Mouse (Mus musculus) liver, embryonic 14.5 days (tissue): ENCODE measurements at regions not wholly inside any gene's neighbourhood (a gene's known extent, or its start where the extent isn't known, plus 50 kb on each side); places are given as distances from the start of the nearest gene placed in this dataset.

Source experiments
- ATAC-seq: fragments of 200-750 bp; cut with Nextera tagmentation; 2 replicates; pipeline ENCODE4 v1.8.0; 2017; ENCODE audit warnings: moderate number of reproducible peaks, mild to moderate bottlenecking, moderate library complexity; ENCODE audit not compliant: insufficient read depth
- DNase-seq, 3 experiments: peaks; one replicate each; pipeline ENCODE4 v3.0.0-alpha.2; 2012 to 2013; ENCODE audit warnings: low read depth in 3 of 3, low spot score in 3 of 3
- H3K27ac ChIP-seq: fragments of 300-500 bp; sonication (generic); 2 replicates; pipeline ENCODE4 v1.5.1; 2014; ENCODE audit warnings: moderate library complexity, mild to moderate bottlenecking, control low read depth, inconsistent platforms
- H3K27me3 ChIP-seq: fragments of 300-500 bp; sonication (generic); 2 replicates; pipeline ENCODE4 v1.6.1; 2014; ENCODE audit warnings: mild to moderate bottlenecking, low read length, moderate library complexity; ENCODE audit not compliant: control insufficient read depth, insufficient read depth
- H3K36me3 ChIP-seq: fragments of 300-500 bp; sonication (generic); replicated peaks from 2 replicates; pipeline ENCODE4 v1.6.1; 2014; ENCODE audit warnings: low read depth; ENCODE audit not compliant: control insufficient read depth, insufficient read depth
- H3K4me1 ChIP-seq, 2 experiments: fragments of 200-500 bp in 1 of 2; fragments of 300-500 bp in 1 of 2; sonication (generic) in 1 of 2; replicated peaks; 2 replicates each; pipeline ENCODE4 v1.6.1; 2012 to 2014; ENCODE audit warnings: antibody characterized with exemption in 1 of 2, inconsistent platforms in 1 of 2, low read length in 1 of 2; ENCODE audit not compliant: control insufficient read depth in 2 of 2, insufficient read depth in 2 of 2
- H3K4me2 ChIP-seq: fragments of 300-500 bp; sonication (generic); 2 replicates; pipeline ENCODE4 v1.6.1; 2014; ENCODE audit warnings: low read depth, mild to moderate bottlenecking, control low read depth, moderate library complexity
- H3K4me3 ChIP-seq, 2 experiments: fragments of 200-500 bp in 1 of 2; fragments of 300-500 bp in 1 of 2; sonication (generic) in 1 of 2; 2 replicates each; pipeline ENCODE4 v1.5.1; 2012 to 2014; ENCODE audit warnings: low read depth in 2 of 2, low read length in 2 of 2, mild to moderate bottlenecking in 2 of 2, control low read depth in 1 of 2, inconsistent platforms in 1 of 2, moderate library complexity in 1 of 2; ENCODE audit not compliant: insufficient read depth in 1 of 2
- H3K9ac ChIP-seq: fragments of 300-500 bp; sonication (generic); replicated peaks from 2 replicates; pipeline ENCODE4 v1.6.1; 2014; ENCODE audit warnings: mild to moderate bottlenecking, control low read depth, moderate library complexity
- H3K9me3 ChIP-seq: fragments of 300-500 bp; sonication (generic); 2 replicates; pipeline ENCODE4 v1.6.1; 2016; ENCODE audit warnings: low read length, mixed read lengths; ENCODE audit not compliant: control insufficient read depth
- CTCF ChIP-seq: IDR thresholded peaks from 2 replicates; pipeline ENCODE4 v1.5.1; 2016; ENCODE audit warnings: antibody characterized with exemption, low read depth, control low read depth
- EP300 ChIP-seq: IDR thresholded peaks from 2 replicates; pipeline ENCODE4 v1.6.1; 2016; ENCODE audit warnings: antibody characterized with exemption, low read depth
- WGBS: fragments of 180-500 bp; shearing (Covaris S2); extraction: QIAGEN DNeasy Blood & Tissue Kit; methylation state at CpG from one replicate; pipeline ENCODE4 v1.1.7; 2014; ENCODE audit not compliant: insufficient replicate concordance; 5-methylcytosine and 5-hydroxymethylcytosine counted together

- 35% methylated on average over 4 of the region's 4 CpGs for WGBS
- H3K27ac ChIP-seq, result no peak overlapping the region
- DNase-seq (no peak), ATAC-seq (no peak)
- H3K27me3 ChIP-seq, result no peaks in the 10 kb centered on the region
- no peaks in the 10 kb centered on the region for H3K4me1 ChIP-seq
- H3K4me2 ChIP-seq, result no peak overlapping the region
- TF ChIP-seq CTCF, result no peak
- no peak for TF ChIP-seq EP300
- H3K4me3 ChIP-seq, result no peak overlapping the region
- no peak overlapping the region for H3K9ac ChIP-seq
- no peaks in the 10 kb centered on the region for H3K9me3 ChIP-seq
- no peaks in the 10 kb centered on the region for H3K36me3 ChIP-seq
Observed at GRCm38 (mm10) chr4:12642525-12642928, 470.7 kb upstream of the Fam92a start.

GRCm38 (mm10) chr4:12629375-12629821 is 457.6 kb upstream of the Fam92a start:
- Histone ChIP-seq H3K9me3 (no peaks in the 10 kb centered on the region), H3K4me1 (peaks cover 7 to 9% of the 10 kb centered on the region in 2 experiments), H3K27ac (no peak overlapping the region), H3K27me3 (no peaks in the 10 kb centered on the region), H3K4me2 (no peak overlapping the region), H3K36me3 (no peaks in the 10 kb centered on the region), H3K9ac (no peak overlapping the region), H3K4me3 (no peak overlapping the region)
- WGBS, result 67% methylated on average over 2 of the region's 2 CpGs
- no peak for TF ChIP-seq CTCF
- TF ChIP-seq EP300, result no peak
- DNase-seq, result no peak
- no peak for ATAC-seq

- no peaks in the 10 kb centered on the region for H3K27me3 ChIP-seq
- H3K4me3 ChIP-seq, result no peak overlapping the region
- no peak overlapping the region for H3K4me2 ChIP-seq
- no peaks in the 10 kb centered on the region for H3K36me3 ChIP-seq
- DNase-seq (no peak), ATAC-seq (no peak)
- H3K27ac ChIP-seq, result no peak overlapping the region
- no peaks in the 10 kb centered on the region for H3K9me3 ChIP-seq
- no peak for TF ChIP-seq EP300
- no peak for TF ChIP-seq CTCF
- H3K9ac ChIP-seq, result no peak overlapping the region
- 58% methylated on average over 5 of the region's 5 CpGs for WGBS
- H3K4me1 ChIP-seq, result peaks cover 9 to 10% of the 10 kb centered on the region in 2 experiments
Observed at GRCm38 (mm10) chr4:12628702-12629374, 457.0 kb upstream of the Fam92a start.

GRCm38 (mm10) chr4:12627158-12627871 is 455.5 kb upstream of the Fam92a start:
- H3K4me3 ChIP-seq, result no peak overlapping the region
- TF ChIP-seq EP300, result peak; percentile 84
- TF ChIP-seq CTCF, result no peak
- H3K4me2 ChIP-seq, result peak overlapping the region; percentile 44
- no peaks in the 10 kb centered on the region for H3K36me3 ChIP-seq
- H3K9ac ChIP-seq, result no peak overlapping the region
- H3K27me3 ChIP-seq, result no peaks in the 10 kb centered on the region
- H3K27ac ChIP-seq, result peak overlapping the region; percentile 54
- H3K9me3 ChIP-seq, result no peaks in the 10 kb centered on the region
- ATAC-seq (peak; percentile 88), DNase-seq (peak in 2 of 3 experiments; percentile 17 to 37)
- 38% methylated on average over 5 of the region's 5 CpGs for WGBS
- H3K4me1 ChIP-seq, result peaks cover 9 to 10% of the 10 kb centered on the region in 2 experiments

- Histone ChIP-seq H3K36me3 (no peaks in the 10 kb centered on the region), H3K27me3 (no peaks in the 10 kb centered on the region), H3K4me3 (no peak overlapping the region), H3K9ac (no peak overlapping the region), H3K4me1 (peaks cover 0 to 3% of the 10 kb centered on the region in 2 experiments; a peak in 2 of 4 replicates), H3K27ac (no peak overlapping the region), H3K4me2 (no peak overlapping the region), H3K9me3 (no peaks in the 10 kb centered on the region)
- DNase-seq (no peak), ATAC-seq (no peak)
- TF ChIP-seq EP300 (no peak), CTCF (no peak)
- WGBS, result 61% methylated on average over 4 of the region's 4 CpGs
Observed at GRCm38 (mm10) chr4:12620756-12621270, 449.0 kb upstream of the Fam92a start.
